Mouse (Mus musculus) large intestine, adult 2 months (tissue): ENCODE results near the gene Ppox. TPM values are rescaled to one million over a fixed set of nuclear protein-coding genes. Genes with fewer than 3 reads are reported as not detected.
"Not testable (repeated sequence)": the region's sequence is repeated elsewhere in the genome, so short reads cannot be mapped to it uniquely, and the experiment has no call there.

Experiments
- DNase-seq: peaks from one replicate; pipeline ENCODE4 v3.0.0-alpha.2; 2012; ENCODE audit warnings: low read depth, low spot score
- WGBS: fragments of 180-500 bp; shearing (Covaris S2); methylation state at CpG from one replicate; pipeline ENCODE4 v1.1.7; 2018; 5-methylcytosine and 5-hydroxymethylcytosine counted together
- polyA plus RNA-seq: library from polyadenylated mRNA; depleted of rRNA; stranded (reverse); fragments of >200 nt; gene quantifications from 2 replicates; pipeline ENCODE4 v1.2.3, GENCODE M21; 2012

The Ppox gene
- polyA plus RNA-seq, 1 experiment, result 21.9 TPM

DNA sequence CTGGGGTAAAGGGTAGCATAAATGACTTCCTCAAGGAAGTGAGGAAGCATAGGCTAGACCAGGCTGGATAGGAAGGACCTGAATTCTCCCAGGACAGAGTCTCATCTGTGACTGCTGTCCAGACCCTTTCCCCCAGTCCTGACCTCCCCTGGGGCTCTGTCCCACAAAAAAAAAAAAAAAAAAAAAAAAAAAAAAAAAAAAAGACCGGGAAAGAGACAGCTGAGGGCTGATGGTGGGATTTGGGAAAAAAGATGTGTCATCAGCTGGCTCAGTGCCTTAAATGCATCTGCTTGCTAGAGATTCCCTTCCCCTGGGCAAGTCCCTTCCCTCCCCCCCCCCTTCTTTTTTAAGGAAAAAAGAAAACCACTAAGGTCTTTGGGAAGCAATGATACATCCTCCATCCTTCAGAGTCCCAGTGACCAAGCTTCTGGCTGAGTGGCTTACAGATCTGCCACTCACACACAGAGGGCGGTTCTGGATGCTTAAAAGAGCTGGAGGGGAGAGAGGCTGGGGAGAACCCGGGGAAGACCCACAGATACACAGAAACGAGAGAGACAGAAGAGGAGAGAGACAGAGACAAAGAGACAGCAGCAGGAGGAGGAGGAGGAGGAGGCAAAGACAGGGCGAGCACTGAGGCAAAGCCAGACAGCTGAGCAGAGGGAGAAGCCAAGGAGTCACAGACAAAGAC, 30.9 kb downstream of the Ppox start, which contains the start of gene Adamts4:
Adamts4 (plus strand) TSS at position 509 of the 688 bp plus-strand sequence.
- WGBS, result 33% methylated on average over 5 of the region's 5 CpGs
- no peak for DNase-seq

DNA sequence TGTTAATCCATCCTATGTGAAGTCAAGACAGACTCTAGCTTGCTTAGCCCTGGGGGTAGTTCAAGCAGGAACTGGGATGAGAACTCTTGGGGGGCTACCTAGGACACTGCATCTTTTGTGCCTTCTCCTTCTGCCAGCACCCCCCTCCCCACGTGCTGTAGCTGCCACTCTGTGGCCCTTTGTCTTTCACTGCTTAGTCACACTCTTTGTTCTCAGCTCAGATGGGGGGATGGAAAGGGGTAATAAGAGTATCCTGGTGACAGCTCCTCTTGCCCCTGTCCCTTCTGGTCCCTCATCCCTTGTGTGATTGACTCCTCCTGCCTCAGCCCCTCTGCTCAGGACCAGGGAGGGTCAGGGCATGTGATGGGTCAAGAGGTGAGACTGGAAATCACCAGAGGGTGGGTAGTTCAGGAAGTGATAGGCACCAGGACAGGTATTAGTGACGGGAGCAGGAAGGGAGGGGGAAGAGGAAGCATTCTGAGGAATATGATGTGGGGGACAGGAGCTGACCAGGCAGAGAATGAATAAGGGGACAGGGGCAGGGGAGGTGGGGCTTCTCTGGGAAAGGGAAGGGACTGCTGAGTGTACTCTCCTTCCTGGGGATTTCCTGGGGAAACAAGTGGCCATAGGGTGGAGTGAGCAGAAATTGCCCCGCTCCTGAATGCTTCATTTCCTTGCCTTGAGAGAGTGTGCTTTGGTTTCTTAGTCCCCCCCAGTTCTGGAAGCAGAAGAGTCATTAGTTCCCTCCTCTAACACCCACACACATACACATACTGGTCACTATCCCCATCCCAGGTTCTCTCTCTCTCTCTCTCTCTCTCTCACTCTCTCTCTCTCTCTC, 32.4 kb downstream of the Ppox start:
- DNase-seq, result no peak

GRCm38 (mm10) chr1:171247916-171248315, 33.1 kb downstream of the Ppox start:
- DNase-seq, result no peak
- 20% methylated on average over 4 of the region's 4 CpGs for WGBS

More for the DNA sequence above, 32.4 kb downstream of the Ppox start:
- WGBS, result 56% methylated on average over 3 of the region's 3 CpGs

DNA sequence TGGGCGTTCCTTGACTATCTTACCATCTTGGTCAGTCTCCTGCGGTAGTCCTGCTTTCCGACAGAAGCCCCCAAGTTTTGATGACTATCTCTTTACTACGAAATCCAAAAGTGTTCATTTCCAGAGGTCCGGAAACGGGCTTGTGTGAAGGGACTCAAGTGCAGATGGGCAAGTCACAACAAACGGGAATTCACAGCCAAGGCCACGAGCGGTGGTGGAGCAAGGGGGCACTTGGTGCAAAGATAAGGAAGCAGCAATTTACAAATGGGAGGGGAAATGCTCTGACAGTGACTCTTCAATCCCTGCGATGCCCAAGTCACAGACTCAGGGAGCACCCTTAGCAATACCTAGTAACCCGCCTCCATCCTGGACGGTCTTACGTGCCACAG, 33.5 kb downstream of the Ppox start:
- WGBS, result 5% methylated on average over 13 of the region's 13 CpGs
- DNase-seq, result no peak

- WGBS, result 0% methylated on average over 41 of the region's 41 CpGs
- peak; percentile 97 for DNase-seq
Observed at GRCm38 (mm10) chr1:171246709-171247452, 34.1 kb downstream of the Ppox start.

- no peak for DNase-seq
- WGBS, result 82% methylated on average over 8 of the region's 8 CpGs
Observed at GRCm38 (mm10) chr1:171245353-171245752, 35.6 kb downstream of the Ppox start.

- DNase-seq, result not testable (repeated sequence)
- 56% methylated on average over 12 of the region's 12 CpGs for WGBS
Observed at GRCm38 (mm10) chr1:171241952-171242351, 39.0 kb downstream of the Ppox start.

GRCm38 (mm10) chr1:171240911-171241310, 40.1 kb downstream of the Ppox start:
- no peak for DNase-seq
- 91% methylated on average over 10 of the region's 10 CpGs for WGBS

DNA sequence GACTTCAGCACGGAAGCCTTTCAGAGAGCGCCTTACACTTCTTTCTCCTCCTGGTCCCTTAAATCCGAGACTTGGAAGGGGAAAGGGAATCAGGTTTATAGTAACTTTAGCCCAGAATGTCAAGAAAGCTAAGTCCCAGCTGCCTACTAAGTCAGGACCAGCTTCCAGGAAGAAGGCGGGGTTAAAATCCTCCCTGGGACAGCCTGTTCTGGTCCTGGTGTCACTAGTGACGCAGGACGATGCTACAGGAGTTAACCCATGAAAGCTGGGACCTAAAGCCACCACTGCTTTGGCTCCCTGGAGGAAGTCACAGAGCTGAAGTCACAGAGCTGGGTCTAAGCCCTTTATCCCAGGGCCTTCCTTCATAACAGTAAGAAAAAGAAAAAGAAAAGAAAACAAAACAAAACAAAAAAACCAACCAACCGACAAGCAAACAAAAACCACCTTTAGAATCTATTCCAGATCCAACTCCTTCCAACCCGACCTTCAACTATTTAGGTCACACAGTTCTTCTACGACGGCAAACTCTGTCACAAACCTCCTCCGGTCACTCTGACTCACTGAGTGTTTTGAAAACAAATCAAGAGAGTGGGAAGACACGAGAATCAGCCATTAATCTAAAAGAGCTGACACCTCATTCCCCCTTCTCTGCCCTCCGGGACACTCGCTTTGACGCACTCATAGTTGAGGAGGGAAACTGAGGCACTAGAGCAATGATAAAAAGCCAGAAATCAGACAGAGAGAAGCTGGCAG, 40.8 kb downstream of the Ppox start:
- no peak for DNase-seq
- 66% methylated on average over 15 of the region's 15 CpGs for WGBS

DNA sequence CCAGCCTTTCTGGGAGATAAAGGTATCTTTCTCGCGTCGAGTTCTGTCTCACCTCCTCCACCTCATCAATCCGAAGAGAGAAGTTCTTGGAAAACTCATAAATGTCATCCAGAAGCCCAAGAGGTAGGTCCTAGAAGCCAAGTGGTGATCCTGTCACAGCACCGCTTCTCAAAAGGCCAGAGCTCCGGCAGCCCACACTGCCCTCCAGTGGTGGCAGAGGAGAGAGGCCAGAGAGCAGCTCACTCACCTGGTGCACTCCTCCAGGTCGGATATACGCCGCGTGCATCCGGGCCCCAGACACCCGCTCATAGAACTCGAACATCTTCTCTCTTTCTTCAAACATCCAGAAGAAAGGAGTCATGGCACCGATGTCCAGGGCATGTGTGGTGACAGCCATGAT, 42.5 kb downstream of the Ppox start:
- WGBS, result 63% methylated on average over 14 of the region's 14 CpGs
- no peak for DNase-seq

DNA sequence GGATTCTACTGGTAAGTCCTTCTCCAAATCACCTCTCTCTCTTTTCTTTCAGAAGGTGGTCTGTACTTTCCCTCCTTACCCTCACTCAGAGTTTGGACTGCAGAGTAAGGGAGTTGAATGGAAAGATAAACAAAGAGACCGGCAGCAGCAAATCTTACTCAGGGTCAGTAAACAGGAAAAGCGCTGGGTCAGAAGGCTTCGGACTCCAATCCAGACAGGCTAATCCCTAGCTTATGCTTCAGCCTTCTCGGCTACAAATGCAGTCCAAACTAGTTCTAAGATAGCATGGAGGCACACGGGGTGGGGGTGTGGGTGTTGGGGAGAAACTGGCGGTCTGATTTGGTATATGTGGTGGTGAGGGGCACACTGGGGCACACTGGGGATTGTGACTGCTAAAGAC, 43.5 kb downstream of the Ppox start:
- no peak for DNase-seq
- WGBS, result 75% methylated on average over 6 of the region's 6 CpGs

DNA sequence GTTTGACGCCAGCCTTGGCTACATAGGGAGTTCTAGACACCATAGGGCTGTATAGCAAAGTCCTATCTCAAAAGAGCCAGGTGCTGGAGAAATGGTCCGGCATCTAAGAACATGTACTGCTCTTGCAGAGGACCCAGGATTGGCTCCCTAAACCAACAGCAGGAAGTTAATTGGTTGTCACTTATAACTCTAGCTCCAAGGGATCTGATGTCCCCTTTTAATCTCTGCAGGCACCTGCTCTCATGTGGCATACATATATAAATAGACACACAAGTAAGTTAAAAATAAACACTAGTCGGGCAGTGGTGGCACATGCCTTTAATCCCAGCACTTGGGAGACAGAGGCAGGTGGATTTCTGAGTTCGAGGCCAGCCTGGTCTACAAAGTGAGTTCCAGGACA, 45.2 kb downstream of the Ppox start:
- 74% methylated on average over 4 of the region's 4 CpGs for WGBS
- DNase-seq, result no peak

- no peak for DNase-seq
- 75% methylated on average over 4 of the region's 4 CpGs for WGBS
Observed at GRCm38 (mm10) chr1:171234538-171234937, 46.4 kb downstream of the Ppox start.

DNA sequence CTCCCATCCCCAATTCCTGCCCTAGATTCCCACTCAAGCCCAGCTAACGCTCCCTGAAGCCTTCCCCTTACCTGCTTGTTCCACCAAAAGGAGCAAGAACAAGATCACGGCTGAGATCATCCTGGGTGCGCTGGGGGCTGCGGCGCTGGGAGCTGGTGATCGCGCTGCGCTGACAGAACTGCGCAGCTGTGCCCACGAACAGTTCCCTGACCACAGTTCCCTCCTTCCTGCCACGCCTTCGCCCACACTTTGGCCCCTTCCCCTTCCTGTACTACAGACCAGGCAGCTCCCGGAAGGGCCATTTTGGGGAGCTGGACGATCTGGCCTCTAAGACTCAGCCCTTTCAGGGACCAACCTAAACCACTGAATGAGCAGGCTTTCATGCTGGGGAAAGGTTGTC, 46.9 kb downstream of the Ppox start, which contains the start of gene Fcer1g:
Fcer1g (minus strand) TSS at position 240 of the 400 bp plus-strand sequence.
- DNase-seq, result no peak
- WGBS, result 85% methylated on average over 14 of the region's 14 CpGs

- no peak for DNase-seq
- WGBS, result 75% methylated on average over 12 of the region's 12 CpGs
Observed at GRCm38 (mm10) chr1:171232800-171233730, 47.9 kb downstream of the Ppox start.

DNA sequence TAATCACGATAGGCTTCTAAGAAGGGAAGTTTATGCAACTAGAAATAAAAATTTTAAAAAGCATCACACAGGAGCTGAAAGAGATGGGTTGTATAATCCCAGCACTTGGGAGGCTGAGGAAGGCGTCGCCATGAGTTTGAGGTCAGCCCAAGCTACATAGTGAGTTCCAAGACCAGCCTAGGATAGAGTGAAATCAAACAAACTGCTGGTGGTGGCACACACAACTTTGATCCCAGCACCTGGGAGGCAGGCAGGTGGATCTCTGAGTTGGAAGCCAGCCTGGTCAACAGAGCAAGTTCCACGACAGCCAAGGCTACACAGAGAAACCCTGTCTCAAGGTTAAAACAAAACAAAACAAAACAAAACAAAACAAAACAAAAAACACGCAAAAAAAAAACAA, 48.6 kb downstream of the Ppox start:
- DNase-seq, result no peak
- WGBS, result 66% methylated on average over 5 of the region's 5 CpGs

DNA sequence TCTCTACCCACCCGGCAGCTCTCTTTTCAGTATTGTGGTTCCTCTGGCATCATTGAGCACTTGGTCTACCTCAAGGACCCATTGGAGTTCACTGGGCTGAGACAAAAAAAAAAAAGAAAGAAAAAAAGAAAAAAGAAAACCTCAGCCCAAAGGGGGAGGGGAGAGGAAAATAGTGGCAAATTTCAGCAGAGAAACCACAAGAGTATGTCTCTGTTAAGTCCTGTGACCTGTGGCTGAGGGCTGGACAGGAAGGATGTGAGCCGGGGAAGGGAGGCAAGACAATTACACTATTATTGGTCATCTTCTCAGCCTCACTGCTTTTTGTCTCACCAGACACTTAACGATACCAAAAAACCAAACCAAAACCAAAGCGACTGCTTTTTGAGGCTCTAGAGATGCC, 49.1 kb downstream of the Ppox start:
- WGBS, result 74% methylated on average over 4 of the region's 4 CpGs
- DNase-seq, result no peak

- 48% methylated on average over 3 of the region's 3 CpGs for WGBS
- DNase-seq, result no peak
Observed at GRCm38 (mm10) chr1:171230215-171230614, 50.8 kb downstream of the Ppox start.
